Mouse (Mus musculus): ENCODE results near the gene Abcg2. TPM values are rescaled to one million over a fixed set of nuclear protein-coding genes. Genes with fewer than 3 reads are reported as not detected.

Abcg2 gene
- polyA plus RNA-seq (2015; fragmentation: Nextera tagmentation; extraction: Ambion mirVana), result 58.8 and 69.4 TPM in 2 replicates

GRCm38 (mm10) chr6:58584223-58584622, at the start of gene Abcg2:
Gene Abcg2 (plus strand): TSS chr6:58584523.

Other genes with a start within 250 kb of the Abcg2 start
- gene Vmn1r30, start 141.1 kb upstream of the Abcg2 start, polyA plus RNA-seq (2015; fragmentation: Nextera tagmentation; extraction: Ambion mirVana), result not detected in 2 replicates
- not detected in 2 replicates for gene Vmn1r31, start 109.2 kb upstream of the Abcg2 start, polyA plus RNA-seq (2015; fragmentation: Nextera tagmentation; extraction: Ambion mirVana)
- 7.5 and 9.5 TPM in 2 replicates for gene Herc3, start 246.9 kb downstream of the Abcg2 start, polyA plus RNA-seq (2015; fragmentation: Nextera tagmentation; extraction: Ambion mirVana)